Mouse (Mus musculus) small intestine, adult 2 months (tissue): Measurements from ENCODE around the gene Ankrd11.

Experiments
- CTCF ChIP-seq: fragments of 200-500 bp; IDR thresholded peaks from 2 replicates; pipeline ENCODE4 v1.5.1; 2012; ENCODE audit warnings: low read depth, mild to moderate bottlenecking, control low read depth, inconsistent platforms, low read length, moderate library complexity, mixed read lengths; ENCODE audit not compliant: insufficient replicate concordance, insufficient read length; ENCODE audit errors: extremely low read depth
- POLR2A ChIP-seq: fragments of 200-500 bp; IDR thresholded peaks from 2 replicates; pipeline ENCODE4 v1.6.1; 2012; ENCODE audit warnings: low read depth, mild to moderate bottlenecking, control low read depth, inconsistent platforms, low read length, moderate library complexity

DNA sequence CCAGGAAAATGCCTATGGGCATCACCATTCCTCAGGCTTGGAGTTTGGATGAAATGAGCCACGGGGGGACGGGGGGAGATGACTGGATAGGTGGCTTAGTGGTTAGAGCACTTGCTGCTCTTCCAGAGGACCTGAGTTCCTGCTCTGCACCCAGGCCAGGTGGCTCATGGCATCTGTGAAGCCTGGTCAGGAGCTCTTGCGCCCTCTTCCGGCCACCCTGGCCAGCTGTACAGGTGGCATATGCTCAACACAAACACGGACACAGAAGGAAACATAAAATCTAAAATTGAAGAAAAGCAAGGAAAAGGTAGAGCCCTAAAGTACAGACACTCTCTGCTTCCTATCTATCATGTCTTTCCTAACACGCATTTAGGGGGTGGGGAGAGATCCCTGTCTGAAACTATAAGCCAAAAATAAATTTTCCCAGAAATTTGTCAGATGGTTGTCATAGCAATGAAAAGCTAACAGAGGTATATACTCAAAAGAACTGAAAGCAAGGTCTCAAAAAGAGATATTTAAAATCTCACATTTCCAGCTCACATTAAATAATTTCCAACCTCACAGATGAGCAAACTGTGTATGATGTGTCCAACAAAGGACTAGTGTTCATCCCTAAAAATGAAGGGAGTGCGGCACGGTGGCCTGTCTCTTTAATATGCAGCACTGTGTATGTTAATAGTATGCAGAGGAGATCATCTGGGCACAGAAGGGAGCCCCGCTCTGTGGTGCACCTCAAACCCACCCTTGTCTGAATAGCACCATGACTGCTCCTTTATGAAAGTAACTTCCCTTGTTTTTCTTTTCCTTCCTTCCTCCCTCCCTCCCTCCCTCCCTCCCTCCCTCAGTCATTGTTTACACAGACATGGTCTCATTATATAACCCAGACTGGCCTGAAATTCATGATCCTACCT lies 99.0 kb downstream of the Ankrd11 start:
- TF ChIP-seq CTCF: peak; percentile 49; the same call in 1 of the 2 replicates
- TF ChIP-seq POLR2A: no peak
